Mouse (Mus musculus): ENCODE results near the gene Trpm7.
"Not testable (repeated sequence)": the region's sequence is repeated elsewhere in the genome, so short reads cannot be mapped to it uniquely, and the experiment has no call there.

Gene Trpm7

GRCm38 (mm10) chr2:126875871-126876796, at the start of gene Trpm7:
Trpm7 (minus strand) TSS chr2:126876230.
- peak; percentile 93 to 94 for DNase-seq

GRCm38 (mm10) chr2:126920358-126921060, 44.5 kb upstream of the Trpm7 start:
- DNase-seq = no peak

GRCm38 (mm10) chr2:126916236-126916635, 40.2 kb upstream of the Trpm7 start:
- no peak for DNase-seq

- no peak for DNase-seq
Measured at GRCm38 (mm10) chr2:126914096-126914495, 38.1 kb upstream of the Trpm7 start.

- no peak for DNase-seq
Measured at GRCm38 (mm10) chr2:126904162-126904561, 28.1 kb upstream of the Trpm7 start.

GRCm38 (mm10) chr2:126897511-126897910, 21.5 kb upstream of the Trpm7 start:
- peak; percentile 59 to 81 for DNase-seq

- peak; percentile 61 to 63 for DNase-seq
Measured at GRCm38 (mm10) chr2:126896941-126897340, 20.9 kb upstream of the Trpm7 start.

- DNase-seq = no peak
Measured at GRCm38 (mm10) chr2:126894245-126894644, 18.2 kb upstream of the Trpm7 start.

- DNase-seq = peak in 1 of 2 experiments; percentile 23
Measured at GRCm38 (mm10) chr2:126892316-126892715, 16.3 kb upstream of the Trpm7 start.

GRCm38 (mm10) chr2:126891743-126892142, 15.7 kb upstream of the Trpm7 start:
- no peak for DNase-seq

- DNase-seq = no peak
Measured at GRCm38 (mm10) chr2:126887141-126887540, 11.1 kb upstream of the Trpm7 start.

GRCm38 (mm10) chr2:126885871-126886270, 9.8 kb upstream of the Trpm7 start:
- no peak for DNase-seq

GRCm38 (mm10) chr2:126882711-126883110, 6.7 kb upstream of the Trpm7 start:
- DNase-seq = not testable (repeated sequence)

- peak in 1 of 2 experiments; percentile 36 for DNase-seq
Measured at GRCm38 (mm10) chr2:126877991-126878390, 2.0 kb upstream of the Trpm7 start.

GRCm38 (mm10) chr2:126875516-126875835, 554 bp downstream of the Trpm7 start:
- DNase-seq = peak; percentile 27 to 39

GRCm38 (mm10) chr2:126874809-126875515, 1.1 kb downstream of the Trpm7 start:
- DNase-seq = peak in 1 of 2 experiments; percentile 37

- peak; percentile 49 to 79 for DNase-seq
Measured at GRCm38 (mm10) chr2:126866301-126866700, 9.7 kb downstream of the Trpm7 start.

- DNase-seq = peak; percentile 47 to 62
Measured at GRCm38 (mm10) chr2:126865501-126866199, 10.4 kb downstream of the Trpm7 start.

GRCm38 (mm10) chr2:126865026-126865425, 11.0 kb downstream of the Trpm7 start:
- no peak for DNase-seq

GRCm38 (mm10) chr2:126844751-126845150, 31.3 kb downstream of the Trpm7 start:
- DNase-seq = no peak

GRCm38 (mm10) chr2:126838848-126839247, 37.2 kb downstream of the Trpm7 start:
- DNase-seq = no peak

- DNase-seq = no peak
Measured at GRCm38 (mm10) chr2:126817414-126817813, 58.6 kb downstream of the Trpm7 start.
